Comparison of ENCODE assay signal across 13 mouse cellular contexts in genomic region chr2:167344871-167345507, GRCm38 (mm10). TPM values are rescaled to one million over a fixed set of nuclear protein-coding genes. Genes with fewer than 3 reads are reported as not detected.
A peak's percentile ranks its signal among the peaks of the same experiment; 100 is the strongest.
DNase-seq lines count a peak whose midpoint lies in the region; ATAC-seq and TF ChIP-seq lines count a peak whose summit lies in the region.
"Had no signal": no experiment of that assay in that cellular context is flagged by ENCODE, and none has a peak within 500 bp of the region (broad histone marks: within the 10 kb centered on the region; RNA-seq: fewer than 3 reads in every experiment).

No protein-coding gene starts in this region.

- WGBS in heart, embryonic 11.5 days (ENCODE audit: insufficient replicate concordance) = 52% methylated on average over 5 of the region's 5 CpGs
- 44% methylated on average over 5 of the region's 5 CpGs for WGBS in lung, embryonic 14.5 days

- H3K27ac ChIP-seq in heart, embryonic 11.5 days (ENCODE audit: low read depth, low read length) = no peak overlapping the region
- H3K27ac ChIP-seq in lung, embryonic 14.5 days (ENCODE audit: low read depth) = no peak overlapping the region
- H3K27ac ChIP-seq: embryonic facial prominence, embryonic 15.5 days had no signal

- no peak overlapping the region for H3K4me3 ChIP-seq in heart, embryonic 11.5 days (ENCODE audit: low read depth, low read length)
- no peak overlapping the region for H3K4me3 ChIP-seq in lung, embryonic 14.5 days (ENCODE audit: low read depth, low read length)
- H3K4me3 ChIP-seq: embryonic facial prominence, embryonic 15.5 days had no signal

- no peaks in the 10 kb centered on the region for H3K27me3 ChIP-seq in heart, embryonic 11.5 days (ENCODE audit: control insufficient read depth, insufficient read depth, low read length)
- no peaks in the 10 kb centered on the region for H3K27me3 ChIP-seq in lung, embryonic 14.5 days (ENCODE audit: insufficient read depth, low read length)
- no peaks in the 10 kb centered on the region for H3K27me3 ChIP-seq in Patski
- H3K27me3 ChIP-seq in splenic B cell, adult 2 months (ENCODE audit: control insufficient read depth, insufficient read depth, low read length, poor library complexity, severe bottlenecking) = no peaks in the 10 kb centered on the region

- POLR2A ChIA-PET in Patski (lab: Charles Lee) = no interaction called here

- H3K36me3 ChIP-seq in heart, embryonic 11.5 days (ENCODE audit: control insufficient read depth, insufficient read depth, low read length) = no peaks in the 10 kb centered on the region
- no peaks in the 10 kb centered on the region for H3K36me3 ChIP-seq in lung, embryonic 14.5 days (ENCODE audit: insufficient read depth)
- H3K36me3 ChIP-seq in splenic B cell, adult 2 months (ENCODE audit: control insufficient read depth, insufficient read depth, low read length, poor library complexity, severe bottlenecking) = no peaks in the 10 kb centered on the region; the same call in 1 of the 2 replicates
- H3K36me3 ChIP-seq: embryonic facial prominence, embryonic 15.5 days had no signal

- CTCF ChIA-PET in Patski (lab: Charles Lee) = interaction anchor here (0.9 to 1.4 kb wide), 3 partner anchors 41 to 75 kb away, joined by 3 to 5 read pairs (median 3); no protein-coding TSS in a partner anchor

- peak overlapping the region; percentile 21 for H3K4me2 ChIP-seq in heart, embryonic 11.5 days
- no peak overlapping the region for H3K4me2 ChIP-seq in lung, embryonic 14.5 days
- H3K4me2 ChIP-seq: embryonic facial prominence, embryonic 15.5 days had no signal

- no peak for DNase-seq in heart, adult 18-20 months
- no peak for DNase-seq in lung, embryonic 14.5 days
- DNase-seq in lung, postnatal 10 days = no peak
- DNase-seq in Patski (ENCODE audit: low read depth, low spot score) = no peak
- DNase-seq in splenic B cell, adult 2 months (ENCODE audit: low read depth, low spot score) = peak; percentile 57
- DNase-seq in left cerebral cortex, adult 11 months (ENCODE audit: low spot score) = no peak
- DNase-seq: adrenal gland, postnatal 36 days; cerebellum, postnatal 10 days; kidney, postnatal 25 days; left cerebral cortex, postnatal 4 days; retina, postnatal 1 day had no signal

- in situ Hi-C loops in Patski (cut with MboI; ENCODE audit: low pct_unique_long_range_greater_than_20kb) = loop anchor here (5.0 kb wide), 1 partner anchor 77 kb away; the partner anchor contains the start of gene Slc9a8

- TF ChIP-seq CTCF in lung, embryonic 14.5 days (IDR thresholded peaks at IDR 0.05; ENCODE audit: low read depth) = peak; percentile 55
- TF ChIP-seq CTCF in Patski (IDR thresholded peaks at IDR 0.05) = peak; percentile 62

- ATAC-seq in heart, embryonic 11.5 days (replicated peaks; ENCODE audit: insufficient number of reproducible peaks, low FRiP score, low TSS enrichment) = no peak
- ATAC-seq in lung, embryonic 14.5 days (ENCODE audit: insufficient read depth) = no peak
- no peak for ATAC-seq in Patski

- no peak overlapping the region for H3K9ac ChIP-seq in heart, embryonic 11.5 days (ENCODE audit: low read depth, low read length)
- H3K9ac ChIP-seq in lung, embryonic 14.5 days = no peak overlapping the region
- H3K9ac ChIP-seq: embryonic facial prominence, embryonic 15.5 days had no signal

- H3K9me3 ChIP-seq in heart, embryonic 11.5 days (replicated peaks; ENCODE audit: control insufficient read depth, low read length) = no peaks in the 10 kb centered on the region
- no peaks in the 10 kb centered on the region for H3K9me3 ChIP-seq in lung, embryonic 14.5 days (ENCODE audit: low read depth, low read length)
- H3K9me3 ChIP-seq: embryonic facial prominence, embryonic 15.5 days had no signal

- H3K4me1 ChIP-seq in heart, embryonic 11.5 days (ENCODE audit: control insufficient read depth, insufficient read depth, low read length) = peaks cover 36% of the 10 kb centered on the region
- peaks cover 4% of the 10 kb centered on the region for H3K4me1 ChIP-seq in lung, embryonic 14.5 days (ENCODE audit: insufficient read depth)

RNA-seq across cellular contexts. Expression of gene B4galt5, which starts 4.0 kb away (rescaled TPM):
- polyA plus RNA-seq in heart, embryonic 11.5 days (2014; fragmentation: Nextera tagmentation; extraction: Ambion mirVana) = 16.1 and 24.5 TPM in 2 replicates
- 10 to 100 TPM; 12.0 to 13.6 TPM for total RNA-seq in heart, adult 18-20 months (2021)
- polyA plus RNA-seq in lung, embryonic 14.5 days (2014; fragmentation: Nextera tagmentation; extraction: Ambion mirVana) = 20.5 and 24.1 TPM in 2 replicates
- polyA plus RNA-seq in Patski (2021) = 58.7 TPM
